Mouse (Mus musculus) embryonic fibroblast, embryonic 13.5 days (primary cell): ENCODE results near the gene Pjvk.

Source experiments
- CTCF ChIP-seq: IDR thresholded peaks from 2 replicates; pipeline ENCODE4 v1.5.1; 2011; ENCODE audit warnings: mild to moderate bottlenecking, control low read depth, low read length, moderate library complexity, borderline replicate concordance; ENCODE audit not compliant: insufficient read depth
- POLR2A ChIP-seq: IDR thresholded peaks from 2 replicates; pipeline ENCODE4 v1.6.1; 2011; ENCODE audit warnings: low read depth, mild to moderate bottlenecking, control low read depth, low read length, moderate library complexity

- no peak for TF ChIP-seq CTCF
- no peak for TF ChIP-seq POLR2A
These were observed 47.0 kb downstream of the Pjvk start for GRCm38 (mm10) chr2:76695290-76695689.
